Mouse (Mus musculus) heart, embryonic 15.5 days (tissue): ENCODE measurements around the gene Pafah1b2. TPM values are rescaled to one million over a fixed set of nuclear protein-coding genes. Genes with fewer than 3 reads are reported as not detected.

Experiments
- ATAC-seq: fragments of 200-750 bp; cut with Nextera tagmentation; replicated peaks from 2 replicates; pipeline ENCODE4 v1.8.0; 2017; ENCODE audit warnings: low read depth, moderate TSS enrichment; ENCODE audit not compliant: insufficient number of reproducible peaks, insufficient read depth, low FRiP score
- H3K27ac ChIP-seq: fragments of 300-500 bp; sonication (generic); 2 replicates; pipeline ENCODE4 v1.5.1; 2015; ENCODE audit warnings: mild to moderate bottlenecking, inconsistent platforms
- H3K27me3 ChIP-seq: fragments of 300-500 bp; sonication (generic); 2 replicates; pipeline ENCODE4 v1.6.1; 2015; ENCODE audit warnings: inconsistent platforms
- H3K36me3 ChIP-seq: fragments of 300-500 bp; sonication (generic); 2 replicates; pipeline ENCODE4 v1.6.1; 2015; ENCODE audit warnings: mild to moderate bottlenecking, inconsistent platforms
- H3K4me1 ChIP-seq: fragments of 300-500 bp; sonication (generic); replicated peaks from 2 replicates; pipeline ENCODE4 v1.6.1; 2015; ENCODE audit warnings: inconsistent platforms
- H3K4me2 ChIP-seq: fragments of 300-500 bp; sonication (generic); 2 replicates; pipeline ENCODE4 v1.6.1; 2015; ENCODE audit warnings: inconsistent platforms, mild to moderate bottlenecking, moderate library complexity
- H3K4me3 ChIP-seq: fragments of 300-500 bp; sonication (generic); 2 replicates; pipeline ENCODE4 v1.5.1; 2015; ENCODE audit warnings: mild to moderate bottlenecking, inconsistent platforms
- H3K9ac ChIP-seq: fragments of 300-500 bp; sonication (generic); 2 replicates; pipeline ENCODE4 v1.6.1; 2015; ENCODE audit warnings: mild to moderate bottlenecking, inconsistent platforms
- H3K9me3 ChIP-seq: fragments of 300-500 bp; sonication (generic); replicated peaks from 2 replicates; pipeline ENCODE4 v1.6.1; 2016; ENCODE audit warnings: inconsistent platforms
- WGBS: fragments of 180-500 bp; shearing (Covaris S2); methylation state at CpG from one replicate; pipeline ENCODE4 v1.1.7; 2015; ENCODE audit warnings: mixed read lengths; 5-methylcytosine and 5-hydroxymethylcytosine counted together
- polyA plus RNA-seq: library from polyadenylated mRNA; unstranded; fragments of >200 nt; fragmentation: Nextera tagmentation; extraction: Ambion mirVana; gene quantifications from 2 replicates; pipeline ENCODE4 v1.2.1, GENCODE M21; 2015

Pafah1b2 gene
- polyA plus RNA-seq, 1 experiment from 2014 or later = 105 TPM

DNA sequence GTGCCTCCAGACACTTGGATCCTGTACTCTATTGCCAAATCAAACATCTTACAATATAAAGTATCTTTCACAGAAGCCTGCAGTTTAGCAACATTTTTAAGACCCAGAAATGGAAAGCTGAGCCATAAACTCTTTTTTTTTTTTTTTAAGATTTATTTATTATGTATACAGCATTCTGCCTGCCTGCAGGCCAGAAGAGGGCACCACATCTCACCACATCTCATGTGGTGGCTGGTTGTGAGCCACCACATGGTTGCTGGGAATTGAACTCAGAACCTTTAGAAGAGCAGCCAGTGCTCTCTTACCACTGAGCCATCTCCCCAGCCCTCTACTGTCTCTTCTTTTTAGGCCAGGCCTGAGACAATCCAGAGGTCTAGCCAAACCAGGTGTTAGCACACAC, 31.2 kb downstream of the Pafah1b2 start:
- H3K9ac ChIP-seq = no peak overlapping the region
- no peak overlapping the region for H3K4me2 ChIP-seq

DNA sequence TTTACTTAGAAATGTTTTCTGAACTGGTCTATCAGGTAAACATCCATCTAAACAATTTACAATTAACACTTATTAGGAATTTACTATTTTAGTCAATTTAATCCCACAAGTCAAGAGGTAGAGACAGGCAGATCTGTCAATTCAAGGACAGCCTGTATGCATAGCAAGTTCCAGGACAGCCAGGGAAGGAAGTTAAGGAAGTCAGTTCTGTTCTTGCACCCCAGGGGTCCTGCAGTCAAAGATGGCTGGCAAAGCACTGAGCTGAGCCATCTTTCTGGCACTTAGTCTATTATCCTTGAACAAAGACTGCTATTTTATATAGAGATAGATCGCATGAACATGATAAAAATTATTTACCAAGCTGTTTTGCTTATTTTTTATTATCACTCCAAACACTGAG, 31.9 kb downstream of the Pafah1b2 start:
- no peak overlapping the region for H3K4me2 ChIP-seq
- WGBS = 95% methylated on average over 1 of the region's 1 CpGs
- no peaks in the 10 kb centered on the region for H3K9me3 ChIP-seq
- ATAC-seq = no peak
- H3K9ac ChIP-seq = no peak overlapping the region
- no peaks in the 10 kb centered on the region for H3K27me3 ChIP-seq
- H3K4me3 ChIP-seq = no peak overlapping the region
- peaks cover 31% of the 10 kb centered on the region for H3K4me1 ChIP-seq
- no peak overlapping the region for H3K27ac ChIP-seq
- H3K36me3 ChIP-seq = peaks cover 17% of the 10 kb centered on the region

More for the DNA sequence above, 31.2 kb downstream of the Pafah1b2 start:
- Histone ChIP-seq H3K27me3 (no peaks in the 10 kb centered on the region), H3K27ac (no peak overlapping the region), H3K4me1 (peaks cover 31% of the 10 kb centered on the region), H3K36me3 (0 out of 2 replicates have a peak, but pooled peaks cover 12% of the 10 kb centered on the region), H3K9me3 (no peaks in the 10 kb centered on the region), H3K4me3 (no peak overlapping the region)
- ATAC-seq = no peak

GRCm38 (mm10) chr9:45979778-45980177, 32.7 kb downstream of the Pafah1b2 start:
- no peak overlapping the region for H3K4me2 ChIP-seq
- ATAC-seq = no peak
- 96% methylated on average over 2 of the region's 2 CpGs for WGBS

GRCm38 (mm10) chr9:45976884-45977283, 35.6 kb downstream of the Pafah1b2 start:
- ATAC-seq = no peak
- no peak overlapping the region for H3K27ac ChIP-seq
- no peak overlapping the region for H3K4me3 ChIP-seq
- no peak overlapping the region for H3K4me2 ChIP-seq
- 75% methylated on average over 2 of the region's 2 CpGs for WGBS
- no peaks in the 10 kb centered on the region for H3K27me3 ChIP-seq
- H3K9me3 ChIP-seq = no peaks in the 10 kb centered on the region
- H3K4me1 ChIP-seq = peaks cover 12% of the 10 kb centered on the region
- no peak overlapping the region for H3K9ac ChIP-seq
- H3K36me3 ChIP-seq = peaks cover 43% of the 10 kb centered on the region

More at GRCm38 (mm10) chr9:45979778-45980177, 32.7 kb downstream of the Pafah1b2 start:
- H3K27me3 ChIP-seq = no peaks in the 10 kb centered on the region
- H3K4me1 ChIP-seq = peaks cover 28% of the 10 kb centered on the region
- no peak overlapping the region for H3K27ac ChIP-seq
- H3K36me3 ChIP-seq = peaks cover 20% of the 10 kb centered on the region
- no peak overlapping the region for H3K4me3 ChIP-seq
- H3K9ac ChIP-seq = no peak overlapping the region
- H3K9me3 ChIP-seq = no peaks in the 10 kb centered on the region

GRCm38 (mm10) chr9:45963577-45963976, 48.9 kb downstream of the Pafah1b2 start:
- peaks cover 39% of the 10 kb centered on the region for H3K36me3 ChIP-seq
- WGBS = 71% methylated on average over 6 of the region's 6 CpGs
- H3K4me1 ChIP-seq = peaks cover 15% of the 10 kb centered on the region; the same call in 1 of the 2 replicates
- no peak overlapping the region for H3K4me3 ChIP-seq
- H3K27me3 ChIP-seq = no peaks in the 10 kb centered on the region
- H3K9ac ChIP-seq = no peak overlapping the region
- H3K4me2 ChIP-seq = no peak overlapping the region
- no peaks in the 10 kb centered on the region for H3K9me3 ChIP-seq
- no peak overlapping the region for H3K27ac ChIP-seq
- no peak for ATAC-seq

DNA sequence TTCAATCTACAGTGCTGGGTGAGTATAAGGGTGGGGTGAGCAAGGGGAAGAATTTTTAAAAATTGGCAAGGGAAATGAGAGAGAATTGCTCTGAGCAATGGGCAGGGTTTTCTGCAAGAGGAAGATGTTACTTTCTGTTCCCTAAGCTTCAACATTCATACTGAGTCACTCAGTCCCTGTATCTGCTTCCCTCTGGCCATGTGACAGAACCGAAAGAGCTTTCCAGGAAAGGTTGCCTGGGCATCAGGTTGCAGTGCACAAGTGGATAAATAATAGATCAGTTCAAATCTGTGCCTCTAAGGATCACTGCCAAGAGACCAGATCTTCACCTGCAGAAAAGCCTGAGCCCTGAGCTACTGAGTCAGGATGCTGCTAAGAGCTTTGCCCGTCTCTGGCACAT, 50.6 kb downstream of the Pafah1b2 start:
- Histone ChIP-seq H3K9ac (no peak overlapping the region), H3K27ac (no peak overlapping the region), H3K36me3 (peaks cover 25% of the 10 kb centered on the region), H3K4me1 (peaks cover 20% of the 10 kb centered on the region), H3K4me2 (no peak overlapping the region), H3K9me3 (no peaks in the 10 kb centered on the region), H3K4me3 (no peak overlapping the region), H3K27me3 (no peaks in the 10 kb centered on the region)
- no peak for ATAC-seq
- 60% methylated on average over 2 of the region's 2 CpGs for WGBS

DNA sequence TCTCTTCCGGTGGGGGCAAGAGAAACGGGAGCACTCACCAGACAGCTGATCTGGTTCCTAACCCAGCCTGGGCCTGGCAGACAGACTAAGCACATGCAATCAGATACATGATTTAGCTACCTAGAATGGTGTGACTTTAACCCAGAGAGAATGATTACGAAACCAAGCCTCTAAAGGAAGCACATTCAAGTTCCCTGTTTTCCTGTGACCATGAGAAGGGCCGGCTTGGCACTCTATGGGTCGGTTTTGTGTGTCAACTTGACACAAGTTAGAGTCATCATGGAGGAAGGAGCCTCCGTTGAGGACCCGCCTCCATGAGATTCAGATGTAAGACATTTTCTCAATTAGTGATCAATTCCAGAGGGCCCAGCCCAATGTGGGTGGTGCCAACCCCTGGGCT, 52.8 kb downstream of the Pafah1b2 start:
- no peak overlapping the region for H3K9ac ChIP-seq
- H3K4me2 ChIP-seq = no peak overlapping the region
- 82% methylated on average over 7 of the region's 7 CpGs for WGBS
- no peaks in the 10 kb centered on the region for H3K27me3 ChIP-seq
- H3K4me3 ChIP-seq = no peak overlapping the region
- H3K36me3 ChIP-seq = peaks cover 8% of the 10 kb centered on the region
- H3K4me1 ChIP-seq = peaks cover 27% of the 10 kb centered on the region
- ATAC-seq = no peak
- no peaks in the 10 kb centered on the region for H3K9me3 ChIP-seq
- peak overlapping the region; percentile 5; the same call in 1 of the 2 replicates for H3K27ac ChIP-seq

DNA sequence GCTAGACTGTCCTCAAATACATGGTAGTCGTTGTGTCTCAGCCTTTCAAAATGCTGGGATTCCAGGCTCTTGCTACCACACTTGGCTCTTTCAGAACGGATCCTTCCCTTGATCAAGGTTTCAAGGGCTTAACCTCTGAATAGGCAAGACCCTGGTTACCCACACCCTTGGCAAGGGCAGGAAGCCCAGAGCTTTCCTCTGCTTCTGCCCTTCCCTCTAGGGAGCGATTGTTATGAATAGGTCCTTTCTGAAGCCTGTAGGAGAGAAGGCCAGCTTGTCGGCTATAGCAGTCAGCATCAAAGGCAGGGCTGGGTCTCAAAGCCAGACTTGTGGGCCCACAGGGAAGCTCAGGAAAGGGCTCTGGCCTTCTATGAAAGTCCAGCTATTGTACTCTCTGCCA, 53.6 kb downstream of the Pafah1b2 start:
- no peak for ATAC-seq
- H3K27ac ChIP-seq = peak overlapping the region; percentile 60
- peaks cover 30% of the 10 kb centered on the region for H3K4me1 ChIP-seq
- peaks cover 3% of the 10 kb centered on the region; the same call in 1 of the 2 replicates for H3K36me3 ChIP-seq
- WGBS = 61% methylated on average over 4 of the region's 4 CpGs
- no peaks in the 10 kb centered on the region for H3K27me3 ChIP-seq
- no peak overlapping the region for H3K4me2 ChIP-seq
- no peak overlapping the region for H3K9ac ChIP-seq
- H3K4me3 ChIP-seq = no peak overlapping the region
- H3K9me3 ChIP-seq = no peaks in the 10 kb centered on the region

GRCm38 (mm10) chr9:45958023-45958670, 54.3 kb downstream of the Pafah1b2 start:
- peak overlapping the region; percentile 60 for H3K27ac ChIP-seq

DNA sequence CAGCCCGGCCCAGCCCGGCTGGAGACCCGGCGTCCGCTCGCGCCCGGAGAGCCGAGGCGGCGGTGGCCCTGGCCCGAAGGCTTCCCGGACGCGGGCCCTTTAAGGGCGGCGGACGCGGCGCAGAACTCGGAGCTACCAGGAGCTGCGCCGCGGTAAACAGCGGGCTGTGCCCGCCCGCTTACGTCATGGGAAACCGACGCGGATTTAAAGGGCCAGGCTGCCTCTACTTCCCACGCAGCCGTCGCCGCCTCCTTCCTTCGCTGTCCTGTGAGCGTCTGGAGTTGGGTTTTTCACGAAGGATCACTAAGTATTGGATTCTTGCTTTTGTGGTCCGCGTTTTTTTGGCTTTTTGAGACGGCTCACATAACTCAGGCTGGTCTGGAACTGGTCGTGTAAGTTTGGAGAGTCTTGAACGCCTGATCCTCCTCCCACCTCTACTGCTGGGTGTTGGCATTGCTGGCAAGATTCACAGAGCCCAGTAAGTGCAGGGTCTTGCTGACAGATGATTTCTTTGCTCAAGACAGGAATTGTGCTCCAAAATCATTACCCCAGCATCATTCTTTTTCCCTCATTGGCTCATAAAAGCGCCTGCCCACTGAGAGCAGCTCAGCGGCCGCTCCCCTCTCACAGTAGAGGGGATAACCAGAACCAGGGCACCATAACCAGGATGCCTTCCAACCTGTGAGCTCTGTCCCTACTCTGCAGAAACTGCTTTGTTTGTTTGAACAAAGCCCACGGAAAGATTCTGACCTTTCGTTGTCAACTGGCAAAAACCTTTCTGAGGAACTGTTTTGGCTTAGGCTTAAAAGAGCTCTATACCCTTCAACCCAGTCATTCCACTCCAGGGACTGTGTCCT, 57.2 kb downstream of the Pafah1b2 start, which contains the start of gene Sidt2:
TSS of gene Sidt2 (minus strand) at position 152 of the 857 bp plus-strand sequence.
- Histone ChIP-seq H3K9ac (peak within 1 kb of the TSS; percentile 97), H3K4me3 (peak within 1 kb of the TSS; percentile 92), H3K36me3 (peaks cover 20% of the 10 kb centered on the region), H3K9me3 (no peaks in the 10 kb centered on the region), H3K27ac (peak within 1 kb of the TSS; percentile 95), H3K4me2 (peak within 1 kb of the TSS; percentile 80), H3K4me1 (peaks cover 33% of the 10 kb centered on the region), H3K27me3 (no peaks in the 10 kb centered on the region)
- WGBS = under 1% methylated on average over 48 of the region's 48 CpGs
- ATAC-seq = peak; percentile 95

More at GRCm38 (mm10) chr9:45958023-45958670, 54.3 kb downstream of the Pafah1b2 start:
- H3K4me1 ChIP-seq = peaks cover 30% of the 10 kb centered on the region
- WGBS = 54% methylated on average over 7 of the region's 7 CpGs
- no peak overlapping the region for H3K9ac ChIP-seq
- no peaks in the 10 kb centered on the region for H3K9me3 ChIP-seq
- no peak overlapping the region for H3K4me3 ChIP-seq
- H3K36me3 ChIP-seq = 0 out of 2 replicates have a peak, but pooled peaks cover 3% of the 10 kb centered on the region
- ATAC-seq = no peak
- H3K4me2 ChIP-seq = no peak overlapping the region
- no peaks in the 10 kb centered on the region for H3K27me3 ChIP-seq

DNA sequence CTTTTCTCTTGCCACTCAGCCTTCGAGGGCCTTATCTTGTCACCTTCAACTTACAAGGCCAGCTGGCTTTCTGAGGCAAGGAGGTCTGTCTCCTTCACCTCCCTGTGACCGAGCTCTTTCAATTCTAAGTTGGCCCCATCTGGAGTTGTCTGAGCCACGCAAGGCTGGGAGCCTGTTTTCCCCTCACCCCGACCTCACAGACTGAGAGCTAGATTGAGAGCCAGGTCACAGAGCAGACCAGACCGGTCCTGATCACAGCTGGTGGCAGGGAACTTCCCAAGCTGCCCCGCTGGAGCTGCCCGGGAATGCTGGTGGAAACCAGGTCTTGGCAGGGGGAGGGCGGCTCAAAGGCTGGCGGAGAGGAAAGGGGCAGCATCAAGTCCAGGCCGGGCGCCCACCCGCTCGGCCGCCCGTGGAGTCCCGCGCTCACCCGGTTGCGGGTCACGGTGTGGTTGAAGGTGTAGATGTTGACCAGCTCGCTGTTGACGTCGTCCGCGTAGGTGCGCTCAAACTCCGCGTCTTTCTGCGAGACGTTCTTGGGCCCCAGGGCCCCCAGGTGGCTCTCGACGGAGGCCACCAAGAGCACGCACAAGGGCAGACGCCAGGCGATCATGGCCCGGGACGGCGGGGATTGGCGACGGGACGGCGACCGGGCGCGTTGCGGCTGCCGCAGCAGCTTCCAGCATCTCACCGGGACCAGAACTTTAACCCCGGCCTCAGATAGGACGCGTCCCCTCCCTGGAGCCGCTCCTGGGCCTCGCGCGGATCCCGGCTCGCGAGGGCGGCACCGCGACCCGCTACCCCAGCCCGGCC, 58.0 kb downstream of the Pafah1b2 start:
- Histone ChIP-seq H3K27me3 (no peaks in the 10 kb centered on the region), H3K9me3 (no peaks in the 10 kb centered on the region), H3K4me2 (peak overlapping the region; percentile 80), H3K27ac (peak overlapping the region; percentile 95), H3K9ac (peak overlapping the region; percentile 97), H3K36me3 (peaks cover 28% of the 10 kb centered on the region), H3K4me3 (peak overlapping the region; percentile 92), H3K4me1 (peaks cover 33% of the 10 kb centered on the region)
- peak; percentile 29 for ATAC-seq
- under 1% methylated on average over 63 of the region's 63 CpGs for WGBS
